Mouse (Mus musculus): ENCODE results near the gene Piezo1.

DNA sequence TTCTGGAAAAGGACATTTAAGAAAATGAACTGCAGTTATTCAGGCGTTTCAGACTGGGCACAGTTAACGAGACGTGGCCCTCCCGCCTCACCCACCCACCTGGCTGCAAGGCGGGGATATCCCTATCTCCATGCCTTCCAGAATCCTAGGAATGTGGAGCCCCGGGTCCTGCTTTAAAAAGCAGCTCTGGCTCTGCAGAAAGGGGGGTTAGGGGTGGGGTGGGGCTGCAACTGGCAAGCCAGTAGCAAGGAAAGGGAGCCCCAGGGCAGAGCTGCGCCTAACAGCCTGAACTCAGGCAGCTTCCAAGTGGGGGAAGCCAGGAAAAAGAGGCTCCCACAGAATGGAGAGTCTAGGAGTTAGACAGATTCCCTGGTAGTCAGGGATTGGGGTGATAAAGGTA, 28.1 kb upstream of the Piezo1 start:
- TF ChIP-seq CTCF (IDR thresholded peaks at IDR 0.05; ENCODE audit: low read depth) (no peak), EP300 (IDR thresholded peaks at IDR 0.05; ENCODE audit: low read depth) (no peak)

Measured in liver, postnatal 0 days (tissue).